Mouse (Mus musculus): ENCODE data around the gene Olfr456.

- TF ChIP-seq CTCF (IDR thresholded peaks at IDR 0.05; ENCODE audit: borderline replicate concordance, insufficient read depth, low read length) = no peak
- TF ChIP-seq POLR2A (IDR thresholded peaks at IDR 0.05; ENCODE audit: low read depth, low read length) = no peak
Observed at GRCm38 (mm10) chr6:42509311-42509710, 22.3 kb upstream of the Olfr456 start.

Measured in embryonic fibroblast, embryonic 13.5 days (primary cell).